Mouse (Mus musculus) ovary, postnatal 36 days (tissue): Measurements from ENCODE around the gene Alpk3.

Experiments used
- DNase-seq: peaks from one replicate; pipeline ENCODE4 v3.0.0; 2022; ENCODE audit warnings: low spot score, mixed read lengths

The Alpk3 gene

GRCm38 (mm10) chr7:81074546-81074945, 17.1 kb downstream of the Alpk3 start:
- DNase-seq: no peak

- no peak for DNase-seq
Observed at GRCm38 (mm10) chr7:81075299-81075698, 17.9 kb downstream of the Alpk3 start.

GRCm38 (mm10) chr7:81075732-81076131, 18.3 kb downstream of the Alpk3 start:
- no peak for DNase-seq

GRCm38 (mm10) chr7:81077009-81077408, 19.6 kb downstream of the Alpk3 start:
- DNase-seq: no peak

- DNase-seq: no peak
Observed at GRCm38 (mm10) chr7:81078740-81079139, 21.3 kb downstream of the Alpk3 start.

- no peak for DNase-seq
Observed at GRCm38 (mm10) chr7:81093420-81093965, 36.1 kb downstream of the Alpk3 start.

GRCm38 (mm10) chr7:81094104-81094757, 36.8 kb downstream of the Alpk3 start:
- no peak for DNase-seq

- no peak for DNase-seq
Observed at GRCm38 (mm10) chr7:81100341-81100740, 42.9 kb downstream of the Alpk3 start.

- no peak for DNase-seq
Observed at GRCm38 (mm10) chr7:81102854-81103253, 45.5 kb downstream of the Alpk3 start.

GRCm38 (mm10) chr7:81105525-81105924, 48.1 kb downstream of the Alpk3 start:
- no peak for DNase-seq

GRCm38 (mm10) chr7:81108226-81108625, 50.8 kb downstream of the Alpk3 start:
- DNase-seq: no peak

GRCm38 (mm10) chr7:81109717-81110651, 52.6 kb downstream of the Alpk3 start:
- peak; percentile 39 for DNase-seq

GRCm38 (mm10) chr7:81110791-81111190, 53.4 kb downstream of the Alpk3 start:
- DNase-seq: no peak

GRCm38 (mm10) chr7:81111729-81112128, 54.3 kb downstream of the Alpk3 start:
- no peak for DNase-seq

GRCm38 (mm10) chr7:81112686-81113360, 55.4 kb downstream of the Alpk3 start:
- DNase-seq: peak; percentile 63

GRCm38 (mm10) chr7:81114555-81114954, 57.2 kb downstream of the Alpk3 start, which contains the start of gene Slc28a1:
Slc28a1 (plus strand) TSS chr7:81114799.
- no peak for DNase-seq

GRCm38 (mm10) chr7:81121099-81121498, 63.7 kb downstream of the Alpk3 start:
- DNase-seq: no peak

GRCm38 (mm10) chr7:81122808-81123207, 65.4 kb downstream of the Alpk3 start:
- DNase-seq: no peak

- no peak for DNase-seq
Observed at GRCm38 (mm10) chr7:81123553-81123952, 66.2 kb downstream of the Alpk3 start.

- DNase-seq: no peak
Observed at GRCm38 (mm10) chr7:81124773-81125172, 67.4 kb downstream of the Alpk3 start.

GRCm38 (mm10) chr7:81125215-81126175, 68.1 kb downstream of the Alpk3 start:
- no peak for DNase-seq
